In genomic region chr5:111554551-111555311, GRCm38 (mm10) we compare ENCODE assay signal across 9 mouse cellular contexts.
DNase-seq lines count a peak whose midpoint lies in the region; ATAC-seq lines count a peak whose summit lies in the region.
"Had no signal": no experiment of that assay in that cellular context is flagged by ENCODE, and none has a peak within 500 bp of the region (broad histone marks: within the 10 kb centered on the region; RNA-seq: fewer than 3 reads in every experiment).

No protein-coding gene starts in this region.

- H3K4me2 ChIP-seq in kidney, embryonic 15.5 days: 0 out of 2 replicates have a peak overlapping the region, but pooled peaks have one; percentile 12
- peak overlapping the region; percentile 31 for H3K4me2 ChIP-seq in embryonic facial prominence, embryonic 13.5 days

- no peak for DNase-seq in kidney, postnatal 14 days
- DNase-seq in limb, embryonic 10.5 days (ENCODE audit: low spot score): no peak
- peak; percentile 95 for DNase-seq in retina, postnatal 1 day
- DNase-seq in right cerebral cortex, postnatal 25 days: no peak
- no peak for DNase-seq in thymus, postnatal 4 days
- DNase-seq in heart, adult 18-20 months: no peak

- peaks cover 55% of the 10 kb centered on the region for H3K27me3 ChIP-seq in kidney, embryonic 15.5 days
- no peaks in the 10 kb centered on the region for H3K27me3 ChIP-seq in embryonic facial prominence, embryonic 13.5 days
- H3K27me3 ChIP-seq in limb, embryonic 10.5 days (ENCODE audit: low read depth, poor library complexity, severe bottlenecking): peaks cover 30% of the 10 kb centered on the region

- H3K4me1 ChIP-seq in kidney, embryonic 15.5 days: peaks cover 27% of the 10 kb centered on the region
- peaks cover 35% of the 10 kb centered on the region for H3K4me1 ChIP-seq in embryonic facial prominence, embryonic 13.5 days
- peaks cover 40% of the 10 kb centered on the region for H3K4me1 ChIP-seq in limb, embryonic 10.5 days

- ATAC-seq in kidney, embryonic 15.5 days (replicated peaks; ENCODE audit: low FRiP score): 0 out of 2 replicates have a peak, but pooled peaks have one; percentile 31
- peak; percentile 20; the same call in 1 of the 2 replicates for ATAC-seq in embryonic facial prominence, embryonic 13.5 days (ENCODE audit: insufficient number of reproducible peaks, insufficient read depth, low FRiP score, low TSS enrichment, low read depth)
- ATAC-seq: lung, postnatal 0 days had no signal

- 21% methylated on average over 24 of the region's 24 CpGs for WGBS in kidney, embryonic 15.5 days
- WGBS in embryonic facial prominence, embryonic 13.5 days: 13% methylated on average over 24 of the region's 24 CpGs
- WGBS in limb, embryonic 10.5 days: 42% methylated on average over 24 of the region's 24 CpGs

- peak overlapping the region; percentile 75 for H3K27ac ChIP-seq in kidney, embryonic 15.5 days
- peak overlapping the region; percentile 82 for H3K27ac ChIP-seq in embryonic facial prominence, embryonic 13.5 days
- peak overlapping the region; percentile 90 for H3K27ac ChIP-seq in limb, embryonic 10.5 days

- no peaks in the 10 kb centered on the region for H3K9me3 ChIP-seq in kidney, embryonic 15.5 days (replicated peaks)
- H3K9me3 ChIP-seq in embryonic facial prominence, embryonic 13.5 days: no peaks in the 10 kb centered on the region
- no peaks in the 10 kb centered on the region for H3K9me3 ChIP-seq in limb, embryonic 10.5 days (replicated peaks)

- no peaks in the 10 kb centered on the region for H3K36me3 ChIP-seq in kidney, embryonic 15.5 days
- H3K36me3 ChIP-seq in embryonic facial prominence, embryonic 13.5 days: no peaks in the 10 kb centered on the region
- H3K36me3 ChIP-seq in limb, embryonic 10.5 days: no peaks in the 10 kb centered on the region

- H3K9ac ChIP-seq in kidney, embryonic 15.5 days: no peak overlapping the region
- peak overlapping the region; percentile 49; the same call in 1 of the 2 replicates for H3K9ac ChIP-seq in embryonic facial prominence, embryonic 13.5 days

- no peak overlapping the region for H3K4me3 ChIP-seq in kidney, embryonic 15.5 days (replicated peaks)
- peak overlapping the region; percentile 10; the same call in 1 of the 2 replicates for H3K4me3 ChIP-seq in embryonic facial prominence, embryonic 13.5 days
- no peak overlapping the region for H3K4me3 ChIP-seq in limb, embryonic 10.5 days
